Mouse (Mus musculus) duodenum, adult 2 months (tissue): ENCODE measurements around the gene Wars. TPM values are rescaled to one million over a fixed set of nuclear protein-coding genes. Genes with fewer than 3 reads are reported as not detected.

Source experiments
- polyA plus RNA-seq: library from polyadenylated mRNA; depleted of rRNA; stranded (reverse); fragments of >200 nt; gene quantifications from 2 replicates; pipeline ENCODE4 v1.2.3, GENCODE M21; 2012; ENCODE audit warnings: low replicate concordance; rRNA removed

The Wars gene
- polyA plus RNA-seq, result 55.3 and 67.4 TPM in 2 replicates

GRCm38 (mm10) chr12:108893715-108894431, at the start of gene Wars:
Gene Wars (minus strand): TSS chr12:108894174.

GRCm38 (mm10) chr12:108892989-108893714, 822 bp downstream of the Wars start, which contains the start of gene Wdr25:
Gene Wdr25 (plus strand): TSS chr12:108893631.

GRCm38 (mm10) chr12:108835840-108836409, 58.0 kb downstream of the Wars start, which contains the start of the genes Slc25a29 and Slc25a47:
Gene Slc25a29 (minus strand): TSS chr12:108835883.
Gene Slc25a47 (plus strand): TSS chr12:108836046.

Other genes starting within 250 kb of the Wars start
- 195 and 448 TPM in 2 replicates for gene Degs2, start 191.9 kb downstream of the Wars start, polyA plus RNA-seq
- 8.6 and 13.8 TPM in 2 replicates for gene Yy1, start 101.2 kb downstream of the Wars start, polyA plus RNA-seq
- 5.5 and 5.6 TPM in 2 replicates for gene Slc25a29, start 58.3 kb downstream of the Wars start, polyA plus RNA-seq
- 7.3 and 12.1 TPM in 2 replicates for gene Slc25a47, start 58.1 kb downstream of the Wars start, polyA plus RNA-seq
- gene Wdr25, start 543 bp downstream of the Wars start, polyA plus RNA-seq, result 3.3 and 4.9 TPM in 2 replicates
- gene Begain, start 174.0 kb upstream of the Wars start, polyA plus RNA-seq, result 1.8 and 1.9 TPM in 2 replicates